Mouse (Mus musculus) CH12.LX (cell line): ENCODE results near the gene Coch. TPM values are rescaled to one million over a fixed set of nuclear protein-coding genes. Genes with fewer than 3 reads are reported as not detected.

Source experiments
- polyA plus RNA-seq: library from polyadenylated mRNA; unstranded; fragments of >175 nt; gene quantifications from 2 replicates; pipeline ENCODE4 v1.2.1, GENCODE M21; 2012; ENCODE audit warnings: low read depth; ENCODE audit not compliant: insufficient read length
- total RNA-seq, 2 experiments: library from RNA; depleted of rRNA; stranded (reverse); fragments of 300-350 nt in 1 of 2; fragments of >200 nt in 1 of 2; gene quantifications; 2 replicates each; pipeline ENCODE4 v1.2.3; 2012 to 2014

The Coch gene
- total and polyA plus RNA-seq, 3 experiments, result not detected

Other genes starting within 250 kb of the Coch start
- 12.6 and 15.2 TPM in 2 replicates for gene G2e3, start 245.3 kb upstream of the Coch start, total RNA-seq (2012; rRNA removed)
- 32.5 and 33.3 TPM in 2 replicates for gene G2e3, start 245.3 kb upstream of the Coch start, total RNA-seq (2014; rRNA removed)
- gene G2e3, start 245.3 kb upstream of the Coch start, polyA plus RNA-seq, result 11.0 and 13.7 TPM in 2 replicates
- gene Scfd1, start 215.8 kb upstream of the Coch start, total RNA-seq (2012; rRNA removed), result 39.3 and 49.1 TPM in 2 replicates
- 91.7 and 103 TPM in 2 replicates for gene Scfd1, start 215.8 kb upstream of the Coch start, total RNA-seq (2014; rRNA removed)
- 48.0 and 48.1 TPM in 2 replicates for gene Scfd1, start 215.8 kb upstream of the Coch start, polyA plus RNA-seq
- gene Ap4s1, start 97.7 kb downstream of the Coch start, total RNA-seq (2012; rRNA removed), result 11.0 and 15.4 TPM in 2 replicates
- 31.8 and 32.4 TPM in 2 replicates for gene Ap4s1, start 97.7 kb downstream of the Coch start, total RNA-seq (2014; rRNA removed)
- 18.3 and 20.5 TPM in 2 replicates for gene Ap4s1, start 97.7 kb downstream of the Coch start, polyA plus RNA-seq
- gene Strn3, start 98.6 kb downstream of the Coch start, total RNA-seq (2012; rRNA removed), result 22.1 and 25.3 TPM in 2 replicates
- 47.9 and 53.0 TPM in 2 replicates for gene Strn3, start 98.6 kb downstream of the Coch start, total RNA-seq (2014; rRNA removed)
- gene Strn3, start 98.6 kb downstream of the Coch start, polyA plus RNA-seq, result 27.4 and 27.7 TPM in 2 replicates
- 41.4 and 43.6 TPM in 2 replicates for gene Hectd1, start 236.2 kb downstream of the Coch start, total RNA-seq (2012; rRNA removed)
- 36.2 and 40.7 TPM in 2 replicates for gene Hectd1, start 236.2 kb downstream of the Coch start, total RNA-seq (2014; rRNA removed)
- 35.6 and 42.3 TPM in 2 replicates for gene Hectd1, start 236.2 kb downstream of the Coch start, polyA plus RNA-seq